Mouse (Mus musculus): ENCODE measurements around the gene Gm14403. TPM values are rescaled to one million over a fixed set of nuclear protein-coding genes. Genes with fewer than 3 reads are reported as not detected.
A peak's percentile ranks its signal among the peaks of the same experiment; 100 is the strongest.
"Not testable (repeated sequence)": the region's sequence is repeated elsewhere in the genome, so short reads cannot be mapped to it uniquely, and the experiment has no call there.

Gm14403 gene
- polyA plus RNA-seq (2015; fragmentation: Nextera tagmentation; extraction: Ambion mirVana): 1.5 and 2.2 TPM in 2 replicates

- H3K27ac ChIP-seq (replicated peaks); ATAC-seq (ENCODE audit: insufficient read depth); H3K9ac ChIP-seq; H3K9me3 ChIP-seq (replicated peaks); H3K36me3 ChIP-seq (replicated peaks); H3K27me3 ChIP-seq; H3K4me1 ChIP-seq (replicated peaks): not testable (repeated sequence)
- 12% methylated on average over 7 of the region's 7 CpGs for WGBS (ENCODE audit: insufficient replicate concordance)
- H3K4me2 ChIP-seq: peak within 1 kb of the TSS; percentile 53
- peak within 1 kb of the TSS; percentile 43 for H3K4me3 ChIP-seq (replicated peaks)
These were observed at the start of gene Gm14403 for GRCm38 (mm10) chr2:177498067-177498466. Gene Gm14403, plus strand, starts transcription at chr2:177498215.

GRCm38 (mm10) chr2:177464676-177465075 is 33.3 kb upstream of the Gm14403 start, which contains the start of gene Zfp970:
Gene Zfp970, plus strand, starts transcription at chr2:177464733.
- peak within 1 kb of the TSS; percentile 42 for H3K4me2 ChIP-seq
- not testable (repeated sequence) for H3K27ac ChIP-seq (replicated peaks); H3K27me3 ChIP-seq; ATAC-seq (ENCODE audit: insufficient read depth); H3K36me3 ChIP-seq (replicated peaks); H3K4me1 ChIP-seq (replicated peaks); H3K9me3 ChIP-seq (replicated peaks); H3K9ac ChIP-seq
- peak within 1 kb of the TSS; percentile 46 for H3K4me3 ChIP-seq (replicated peaks)
- 7% methylated on average over 8 of the region's 9 CpGs for WGBS (ENCODE audit: insufficient replicate concordance)

- not testable (repeated sequence) for H3K9ac ChIP-seq; H3K4me1 ChIP-seq (replicated peaks); H3K27ac ChIP-seq (replicated peaks); H3K27me3 ChIP-seq; H3K4me2 ChIP-seq; H3K4me3 ChIP-seq (replicated peaks); H3K9me3 ChIP-seq (replicated peaks); ATAC-seq (ENCODE audit: insufficient read depth); H3K36me3 ChIP-seq (replicated peaks)
These were observed 29.8 kb upstream of the Gm14403 start for GRCm38 (mm10) chr2:177468222-177468621.

- not testable (repeated sequence) for H3K4me2 ChIP-seq; H3K27me3 ChIP-seq; H3K27ac ChIP-seq (replicated peaks); H3K4me3 ChIP-seq (replicated peaks); H3K9me3 ChIP-seq (replicated peaks); ATAC-seq (ENCODE audit: insufficient read depth); H3K9ac ChIP-seq; H3K4me1 ChIP-seq (replicated peaks); H3K36me3 ChIP-seq (replicated peaks)
- 79% methylated on average over 7 of the region's 10 CpGs for WGBS (ENCODE audit: insufficient replicate concordance)
These were observed 25.8 kb upstream of the Gm14403 start for GRCm38 (mm10) chr2:177472261-177472660.

GRCm38 (mm10) chr2:177481971-177482370 is 16.0 kb upstream of the Gm14403 start:
- not testable (repeated sequence) for H3K4me3 ChIP-seq (replicated peaks); ATAC-seq (ENCODE audit: insufficient read depth); H3K4me1 ChIP-seq (replicated peaks); H3K9me3 ChIP-seq (replicated peaks); H3K27me3 ChIP-seq; H3K9ac ChIP-seq; H3K36me3 ChIP-seq (replicated peaks); H3K27ac ChIP-seq (replicated peaks); H3K4me2 ChIP-seq
- whole genome bisulfite sequencing (ENCODE audit: insufficient replicate concordance): 53% methylated on average over 1 of the region's 1 CpGs

GRCm38 (mm10) chr2:177483238-177483948 is 14.6 kb upstream of the Gm14403 start:
- H3K4me2 ChIP-seq; ATAC-seq (ENCODE audit: insufficient read depth); H3K4me1 ChIP-seq (replicated peaks); H3K9me3 ChIP-seq (replicated peaks); H3K9ac ChIP-seq; H3K27ac ChIP-seq (replicated peaks); H3K27me3 ChIP-seq; H3K36me3 ChIP-seq (replicated peaks); H3K4me3 ChIP-seq (replicated peaks): not testable (repeated sequence)
- WGBS (ENCODE audit: insufficient replicate concordance): 68% methylated on average over 11 of the region's 11 CpGs

GRCm38 (mm10) chr2:177499182-177499581 is 1.2 kb downstream of the Gm14403 start:
- H3K4me1 ChIP-seq (replicated peaks); H3K4me2 ChIP-seq; H3K27ac ChIP-seq (replicated peaks); H3K4me3 ChIP-seq (replicated peaks); H3K9ac ChIP-seq; H3K9me3 ChIP-seq (replicated peaks); ATAC-seq (ENCODE audit: insufficient read depth); H3K36me3 ChIP-seq (replicated peaks); H3K27me3 ChIP-seq: not testable (repeated sequence)
- 24% methylated on average over 1 of the region's 1 CpGs for WGBS (ENCODE audit: insufficient replicate concordance)

- not testable (repeated sequence) for ATAC-seq (ENCODE audit: insufficient read depth); H3K4me1 ChIP-seq (replicated peaks); H3K4me3 ChIP-seq (replicated peaks); H3K27me3 ChIP-seq; H3K36me3 ChIP-seq (replicated peaks); H3K27ac ChIP-seq (replicated peaks); H3K9ac ChIP-seq; H3K9me3 ChIP-seq (replicated peaks); H3K4me2 ChIP-seq
- 73% methylated on average over 1 of the region's 1 CpGs for WGBS (ENCODE audit: insufficient replicate concordance)
These were observed 7.2 kb downstream of the Gm14403 start for GRCm38 (mm10) chr2:177505211-177505719.

- H3K4me3 ChIP-seq (replicated peaks); H3K36me3 ChIP-seq (replicated peaks); H3K9me3 ChIP-seq (replicated peaks); H3K4me1 ChIP-seq (replicated peaks); ATAC-seq (ENCODE audit: insufficient read depth); H3K4me2 ChIP-seq; H3K27ac ChIP-seq (replicated peaks); H3K9ac ChIP-seq; H3K27me3 ChIP-seq: not testable (repeated sequence)
- 39% methylated on average over 4 of the region's 4 CpGs for WGBS (ENCODE audit: insufficient replicate concordance)
These were observed 13.4 kb downstream of the Gm14403 start for GRCm38 (mm10) chr2:177511381-177511780.

GRCm38 (mm10) chr2:177511972-177512371 is 14.0 kb downstream of the Gm14403 start:
- ATAC-seq (ENCODE audit: insufficient read depth); H3K27ac ChIP-seq (replicated peaks); H3K9me3 ChIP-seq (replicated peaks); H3K36me3 ChIP-seq (replicated peaks); H3K4me3 ChIP-seq (replicated peaks); H3K27me3 ChIP-seq; H3K4me2 ChIP-seq; H3K4me1 ChIP-seq (replicated peaks); H3K9ac ChIP-seq: not testable (repeated sequence)
- WGBS (ENCODE audit: insufficient replicate concordance): 60% methylated on average over 3 of the region's 3 CpGs

GRCm38 (mm10) chr2:177513991-177514479 is 16.0 kb downstream of the Gm14403 start:
- not testable (repeated sequence) for H3K4me3 ChIP-seq (replicated peaks); ATAC-seq (ENCODE audit: insufficient read depth); H3K36me3 ChIP-seq (replicated peaks); H3K9me3 ChIP-seq (replicated peaks); H3K27me3 ChIP-seq; H3K4me2 ChIP-seq; H3K27ac ChIP-seq (replicated peaks); H3K4me1 ChIP-seq (replicated peaks); H3K9ac ChIP-seq
- WGBS (ENCODE audit: insufficient replicate concordance): 62% methylated on average over 4 of the region's 4 CpGs

GRCm38 (mm10) chr2:177517746-177518145 is 19.7 kb downstream of the Gm14403 start:
- H3K9me3 ChIP-seq (replicated peaks); H3K27ac ChIP-seq (replicated peaks); H3K36me3 ChIP-seq (replicated peaks); H3K4me2 ChIP-seq; H3K9ac ChIP-seq; H3K27me3 ChIP-seq; ATAC-seq (ENCODE audit: insufficient read depth); H3K4me1 ChIP-seq (replicated peaks); H3K4me3 ChIP-seq (replicated peaks): not testable (repeated sequence)
- WGBS (ENCODE audit: insufficient replicate concordance): 65% methylated on average over 9 of the region's 9 CpGs
